Mouse (Mus musculus) cerebellum, adult 8-10 months (tissue): ENCODE results near the gene Efemp1.

Source experiments
- DNase-seq: peaks from one replicate; pipeline ENCODE4 v3.0.0; 2022

Efemp1 gene

DNA sequence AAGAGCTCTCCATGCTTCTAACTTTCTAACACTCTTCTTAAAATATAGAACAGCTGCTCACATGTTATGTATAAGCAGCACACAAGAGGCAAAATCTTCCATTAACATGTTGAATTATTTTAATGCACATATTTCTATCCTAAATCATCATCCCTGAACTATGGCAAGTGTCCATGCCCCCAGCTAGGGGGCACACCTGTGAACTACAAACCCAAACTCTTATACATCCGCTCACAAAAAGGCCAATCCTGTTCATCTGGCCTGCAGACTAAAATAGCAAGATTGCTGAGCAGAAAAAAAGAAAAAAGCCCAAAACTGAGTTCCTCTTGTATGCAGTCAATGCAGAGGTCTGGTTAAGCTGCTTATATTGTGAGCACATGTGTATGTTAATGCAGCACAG lies 86.6 kb downstream of the Efemp1 start:
- DNase-seq, result no peak

DNA sequence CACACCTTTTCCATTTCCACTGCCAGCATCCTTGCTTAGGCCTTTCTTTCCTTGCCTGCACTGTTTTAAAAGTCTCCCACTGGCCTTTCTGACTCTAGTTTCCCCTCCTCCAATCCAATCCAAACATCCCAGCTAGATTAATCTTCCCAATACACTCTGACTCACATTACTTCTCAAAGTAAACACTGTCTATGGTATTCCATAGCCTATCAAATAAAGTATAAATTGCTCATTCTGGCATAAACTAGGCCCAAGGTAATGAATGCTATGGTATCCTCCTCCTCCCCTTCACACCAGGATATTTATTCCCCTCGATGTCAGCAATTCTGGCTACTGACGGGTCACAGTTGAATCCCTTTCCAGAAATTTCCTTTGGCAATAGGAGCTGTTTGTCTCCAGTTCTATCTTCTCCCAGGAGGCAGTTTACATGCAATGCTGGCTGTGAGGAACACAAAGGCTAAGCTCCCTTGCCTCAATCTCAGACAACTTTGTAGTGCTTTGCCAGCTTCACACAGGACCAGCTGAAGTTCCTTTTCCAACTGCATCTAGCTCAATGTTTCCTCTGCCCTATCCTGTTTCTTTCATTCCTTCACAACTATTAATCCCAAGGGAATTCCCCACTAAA lies 98.7 kb downstream of the Efemp1 start:
- no peak for DNase-seq

DNA sequence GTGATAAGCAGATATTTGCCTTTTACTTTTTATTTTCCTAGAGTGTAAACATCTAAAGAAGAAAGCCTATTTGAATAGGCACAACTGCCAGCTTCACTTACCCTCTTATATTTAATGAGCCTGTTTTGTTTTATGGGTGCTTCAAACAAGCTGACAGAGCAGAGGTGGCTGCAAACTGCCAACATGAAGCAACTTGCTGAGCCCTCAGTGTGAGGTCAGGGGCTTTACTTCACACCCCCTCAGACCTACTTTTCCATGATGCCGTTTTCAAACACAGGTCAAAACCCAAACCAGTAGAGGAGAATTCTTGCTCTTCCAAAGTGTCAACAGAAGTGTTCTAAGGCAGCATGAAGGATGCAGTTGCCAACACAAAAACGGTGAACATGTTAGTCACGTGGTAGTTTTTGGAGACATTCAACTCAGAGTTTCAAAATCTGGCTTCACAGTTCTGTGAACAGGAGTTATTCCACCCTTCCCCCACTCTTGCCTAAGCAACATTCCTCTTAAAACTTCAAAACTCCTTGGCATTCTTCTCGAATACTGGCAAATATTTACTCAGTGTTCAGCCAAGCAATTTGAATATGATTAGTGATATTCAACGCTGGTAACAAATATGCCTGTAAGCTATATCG lies 101.8 kb downstream of the Efemp1 start:
- DNase-seq, result no peak

- DNase-seq, result no peak
These were observed 102.3 kb downstream of the Efemp1 start for GRCm38 (mm10) chr11:28955305-28955701.

- DNase-seq, result no peak
These were observed 108.4 kb downstream of the Efemp1 start for GRCm38 (mm10) chr11:28961381-28961780.
